Mouse (Mus musculus) hindbrain, embryonic 12.5 days (tissue): Measurements from ENCODE around the gene Herc2. TPM values are rescaled to one million over a fixed set of nuclear protein-coding genes. Genes with fewer than 3 reads are reported as not detected.

ENCODE experiments used
- ATAC-seq: fragments of 200-750 bp; cut with Nextera tagmentation; 2 replicates; pipeline ENCODE4 v1.8.0; 2017; ENCODE audit warnings: moderate TSS enrichment; ENCODE audit not compliant: low FRiP score
- H3K27ac ChIP-seq: fragments of 300-500 bp; sonication (generic); 2 replicates; pipeline ENCODE4 v1.5.1; 2016; ENCODE audit warnings: mild to moderate bottlenecking
- H3K27me3 ChIP-seq: fragments of 300-500 bp; sonication (generic); 2 replicates; pipeline ENCODE4 v1.6.1; 2016; ENCODE audit warnings: mild to moderate bottlenecking
- H3K36me3 ChIP-seq: fragments of 300-500 bp; sonication (generic); 2 replicates; pipeline ENCODE4 v1.6.1; 2016; ENCODE audit warnings: mild to moderate bottlenecking
- H3K4me1 ChIP-seq: fragments of 300-500 bp; sonication (generic); 2 replicates; pipeline ENCODE4 v1.6.1; 2016
- H3K4me2 ChIP-seq: fragments of 300-500 bp; sonication (generic); replicated peaks from 2 replicates; pipeline ENCODE4 v1.6.1; 2016; ENCODE audit warnings: mild to moderate bottlenecking
- H3K4me3 ChIP-seq: fragments of 300-500 bp; sonication (generic); 2 replicates; pipeline ENCODE4 v1.5.1; 2016; ENCODE audit warnings: mild to moderate bottlenecking
- H3K9ac ChIP-seq: fragments of 300-500 bp; sonication (generic); 2 replicates; pipeline ENCODE4 v1.6.1; 2016; ENCODE audit warnings: mild to moderate bottlenecking, moderate library complexity
- H3K9me3 ChIP-seq: fragments of 300-500 bp; sonication (generic); replicated peaks from 2 replicates; pipeline ENCODE4 v1.6.1; 2016; ENCODE audit warnings: mild to moderate bottlenecking
- WGBS: fragments of 180-500 bp; shearing (Covaris S2); methylation state at CpG from one replicate; pipeline ENCODE4 v1.1.7; 2016; 5-methylcytosine and 5-hydroxymethylcytosine counted together
- polyA plus RNA-seq: library from polyadenylated mRNA; unstranded; fragments of >200 nt; fragmentation: Nextera tagmentation; extraction: Ambion mirVana; gene quantifications from 2 replicates; pipeline ENCODE4 v1.2.1, GENCODE M21; 2016

Herc2 gene
- polyA plus RNA-seq, 1 experiment from 2014 or later = 36.8 TPM

- Histone ChIP-seq H3K36me3 (no peaks in the 10 kb centered on the region), H3K9ac (no peak overlapping the region), H3K4me2 (no peak overlapping the region), H3K9me3 (no peaks in the 10 kb centered on the region), H3K4me1 (peaks cover 2% of the 10 kb centered on the region; the same call in 1 of the 2 replicates), H3K27ac (no peak overlapping the region), H3K4me3 (no peak overlapping the region), H3K27me3 (no peaks in the 10 kb centered on the region)
- WGBS = 94% methylated on average over 3 of the region's 3 CpGs
- ATAC-seq = no peak
Measured at GRCm38 (mm10) chr7:56023586-56023985, 26.4 kb upstream of the Herc2 start.

- no peak for ATAC-seq
- H3K9me3 ChIP-seq = no peaks in the 10 kb centered on the region
Measured at GRCm38 (mm10) chr7:56042353-56042752, 7.6 kb upstream of the Herc2 start.

GRCm38 (mm10) chr7:56043577-56044266 is 6.3 kb upstream of the Herc2 start:
- ATAC-seq = no peak
- no peaks in the 10 kb centered on the region for H3K9me3 ChIP-seq
- H3K4me2 ChIP-seq = no peak overlapping the region
- WGBS = 71% methylated on average over 4 of the region's 4 CpGs
- H3K9ac ChIP-seq = no peak overlapping the region
- H3K36me3 ChIP-seq = no peaks in the 10 kb centered on the region
- H3K27me3 ChIP-seq = no peaks in the 10 kb centered on the region
- H3K4me1 ChIP-seq = no peaks in the 10 kb centered on the region
- no peak overlapping the region for H3K27ac ChIP-seq
- H3K4me3 ChIP-seq = no peak overlapping the region

More at GRCm38 (mm10) chr7:56042353-56042752, 7.6 kb upstream of the Herc2 start:
- H3K27me3 ChIP-seq = no peaks in the 10 kb centered on the region
- no peaks in the 10 kb centered on the region for H3K4me1 ChIP-seq
- no peak overlapping the region for H3K4me2 ChIP-seq
- 17% methylated on average over 5 of the region's 5 CpGs for WGBS
- no peak overlapping the region for H3K9ac ChIP-seq
- no peaks in the 10 kb centered on the region for H3K36me3 ChIP-seq
- no peak overlapping the region for H3K27ac ChIP-seq
- H3K4me3 ChIP-seq = no peak overlapping the region

DNA sequence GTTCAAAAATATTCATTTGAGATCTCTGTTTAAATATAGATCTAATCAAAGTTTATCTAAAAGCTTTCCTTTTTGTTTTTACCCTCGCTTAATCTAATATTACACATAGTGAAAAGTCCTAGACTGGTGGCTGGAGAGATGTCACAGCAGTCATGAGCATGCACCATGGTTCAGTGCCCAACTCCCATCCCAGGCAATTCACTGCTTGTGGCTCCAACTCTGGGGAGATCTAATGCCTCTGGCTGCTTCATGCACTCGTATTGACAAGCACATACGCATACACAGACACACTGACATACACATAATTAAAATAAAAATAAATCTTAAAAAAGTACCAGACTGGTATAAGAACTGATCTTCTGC is 5.7 kb upstream of the Herc2 start:
- Histone ChIP-seq H3K4me1 (peaks cover 4% of the 10 kb centered on the region; the same call in 1 of the 2 replicates), H3K27me3 (no peaks in the 10 kb centered on the region), H3K9ac (no peak overlapping the region), H3K9me3 (no peaks in the 10 kb centered on the region), H3K4me2 (no peak overlapping the region), H3K27ac (no peak overlapping the region), H3K4me3 (no peak overlapping the region), H3K36me3 (no peaks in the 10 kb centered on the region)
- 79% methylated on average over 3 of the region's 3 CpGs for WGBS
- no peak for ATAC-seq

DNA sequence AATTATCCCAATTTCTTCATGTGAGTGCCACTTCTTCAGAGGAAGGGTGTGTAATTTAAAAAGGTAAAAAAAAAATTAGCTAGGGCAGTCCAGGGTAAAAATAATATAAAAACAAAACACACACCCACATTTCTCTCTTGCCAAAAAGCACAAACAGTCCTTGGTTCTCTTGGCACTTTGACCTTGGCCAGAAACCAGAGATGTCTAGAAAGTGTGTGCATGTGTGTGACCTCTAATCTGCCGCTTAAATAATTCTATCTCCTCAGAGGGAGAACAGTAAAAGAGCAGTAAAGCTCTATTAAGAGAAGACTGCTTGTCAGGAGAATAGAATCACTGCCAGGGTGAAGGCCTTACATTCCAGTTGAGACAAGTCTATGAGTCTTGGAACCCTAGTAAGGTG is 2.8 kb upstream of the Herc2 start:
- ATAC-seq = no peak
- no peaks in the 10 kb centered on the region for H3K36me3 ChIP-seq
- H3K27ac ChIP-seq = no peak overlapping the region
- H3K27me3 ChIP-seq = no peaks in the 10 kb centered on the region
- peaks cover 15% of the 10 kb centered on the region for H3K4me1 ChIP-seq
- H3K9me3 ChIP-seq = no peaks in the 10 kb centered on the region
- WGBS = 82% methylated on average over 1 of the region's 1 CpGs
- H3K4me2 ChIP-seq = no peak overlapping the region
- H3K9ac ChIP-seq = no peak overlapping the region
- H3K4me3 ChIP-seq = no peak overlapping the region

DNA sequence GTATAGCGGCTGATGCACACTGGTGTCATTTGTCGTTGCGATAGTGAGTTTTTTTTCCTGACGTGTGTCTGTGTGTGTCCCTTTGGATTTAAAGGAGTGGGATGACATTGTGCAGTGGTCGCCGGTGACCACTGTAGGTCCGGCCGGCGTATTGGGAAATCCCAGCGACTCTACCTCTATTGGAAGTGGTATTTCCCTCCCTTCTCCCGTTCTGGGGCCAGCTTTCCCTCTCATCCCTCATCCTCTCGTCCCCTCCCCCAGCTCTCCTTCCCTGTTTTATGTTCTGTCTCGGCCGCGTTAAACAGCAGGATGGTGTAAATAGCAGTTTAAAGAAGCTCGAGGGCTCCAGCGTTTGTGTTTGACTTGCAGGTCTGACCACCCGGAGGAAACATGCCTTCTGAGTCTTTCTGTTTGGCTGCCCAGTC is 503 bp downstream of the Herc2 start:
- peak overlapping the region; percentile 83 for H3K4me3 ChIP-seq
- peak overlapping the region; percentile 85 for H3K9ac ChIP-seq
- H3K9me3 ChIP-seq = no peaks in the 10 kb centered on the region
- H3K27me3 ChIP-seq = no peaks in the 10 kb centered on the region
- peak overlapping the region; percentile 69 for H3K4me2 ChIP-seq
- H3K4me1 ChIP-seq = peaks cover 15% of the 10 kb centered on the region
- peak; percentile 64 for ATAC-seq
- under 1% methylated on average over 18 of the region's 18 CpGs for WGBS
- peak overlapping the region; percentile 89 for H3K27ac ChIP-seq
- no peaks in the 10 kb centered on the region; the same call in 1 of the 2 replicates for H3K36me3 ChIP-seq

- H3K9me3 ChIP-seq = no peaks in the 10 kb centered on the region
- H3K4me2 ChIP-seq = no peak overlapping the region
- H3K27ac ChIP-seq = no peak overlapping the region
- peaks cover 3% of the 10 kb centered on the region; the same call in 1 of the 2 replicates for H3K36me3 ChIP-seq
- H3K4me1 ChIP-seq = peaks cover 15% of the 10 kb centered on the region
- no peaks in the 10 kb centered on the region for H3K27me3 ChIP-seq
- no peak overlapping the region for H3K9ac ChIP-seq
- no peak overlapping the region for H3K4me3 ChIP-seq
- no peak for ATAC-seq
Measured at GRCm38 (mm10) chr7:56052996-56053395, 3.0 kb downstream of the Herc2 start.

DNA sequence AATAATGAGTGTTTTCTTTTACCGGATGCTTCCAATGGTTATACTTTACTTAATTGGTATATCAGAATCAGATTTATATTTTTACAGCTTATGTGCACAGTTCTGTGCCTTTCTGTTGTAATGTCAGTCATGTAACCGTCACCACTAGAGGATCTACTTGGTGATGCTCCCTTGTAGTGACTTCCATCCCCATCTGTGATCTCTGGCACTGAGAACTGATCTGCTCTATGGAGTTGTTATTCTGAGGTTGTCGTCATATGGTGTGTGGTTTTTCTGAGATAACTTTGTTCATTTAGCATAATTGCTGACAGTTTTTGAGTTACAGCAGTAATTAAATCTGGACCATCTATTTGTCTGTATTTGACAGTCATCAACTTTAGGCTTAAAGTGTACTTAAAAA is 5.3 kb downstream of the Herc2 start:
- H3K4me3 ChIP-seq = no peak overlapping the region
- 92% methylated on average over 3 of the region's 3 CpGs for WGBS
- H3K9me3 ChIP-seq = no peaks in the 10 kb centered on the region
- H3K27ac ChIP-seq = no peak overlapping the region
- no peak overlapping the region for H3K9ac ChIP-seq
- no peak for ATAC-seq
- no peak overlapping the region for H3K4me2 ChIP-seq
- H3K36me3 ChIP-seq = peaks cover 7% of the 10 kb centered on the region; the same call in 1 of the 2 replicates
- no peaks in the 10 kb centered on the region for H3K27me3 ChIP-seq
- peaks cover 10% of the 10 kb centered on the region for H3K4me1 ChIP-seq

GRCm38 (mm10) chr7:56064876-56065275 is 14.9 kb downstream of the Herc2 start:
- no peaks in the 10 kb centered on the region for H3K4me1 ChIP-seq
- H3K36me3 ChIP-seq = peaks cover 5% of the 10 kb centered on the region; the same call in 1 of the 2 replicates
- H3K27ac ChIP-seq = no peak overlapping the region
- no peaks in the 10 kb centered on the region for H3K27me3 ChIP-seq
- no peaks in the 10 kb centered on the region for H3K9me3 ChIP-seq
- no peak overlapping the region for H3K9ac ChIP-seq
- no peak for ATAC-seq
- H3K4me2 ChIP-seq = no peak overlapping the region
- H3K4me3 ChIP-seq = no peak overlapping the region
- 94% methylated on average over 1 of the region's 1 CpGs for WGBS

- 91% methylated on average over 2 of the region's 2 CpGs for WGBS
Measured at GRCm38 (mm10) chr7:56066136-56066535, 16.1 kb downstream of the Herc2 start.

GRCm38 (mm10) chr7:56066634-56067033 is 16.6 kb downstream of the Herc2 start:
- no peaks in the 10 kb centered on the region for H3K9me3 ChIP-seq
- no peak overlapping the region for H3K4me3 ChIP-seq
- WGBS = 100% methylated on average over 1 of the region's 1 CpGs
- ATAC-seq = no peak
- peaks cover 5% of the 10 kb centered on the region; the same call in 1 of the 2 replicates for H3K36me3 ChIP-seq
- H3K27ac ChIP-seq = no peak overlapping the region
- no peak overlapping the region for H3K4me2 ChIP-seq
- no peaks in the 10 kb centered on the region for H3K27me3 ChIP-seq
- no peak overlapping the region for H3K9ac ChIP-seq
- H3K4me1 ChIP-seq = no peaks in the 10 kb centered on the region

More at GRCm38 (mm10) chr7:56066136-56066535, 16.1 kb downstream of the Herc2 start:
- Histone ChIP-seq H3K27ac (no peak overlapping the region), H3K4me2 (no peak overlapping the region), H3K27me3 (no peaks in the 10 kb centered on the region), H3K4me3 (no peak overlapping the region), H3K36me3 (peaks cover 5% of the 10 kb centered on the region; the same call in 1 of the 2 replicates), H3K4me1 (no peaks in the 10 kb centered on the region), H3K9ac (no peak overlapping the region), H3K9me3 (no peaks in the 10 kb centered on the region)
- ATAC-seq = no peak

DNA sequence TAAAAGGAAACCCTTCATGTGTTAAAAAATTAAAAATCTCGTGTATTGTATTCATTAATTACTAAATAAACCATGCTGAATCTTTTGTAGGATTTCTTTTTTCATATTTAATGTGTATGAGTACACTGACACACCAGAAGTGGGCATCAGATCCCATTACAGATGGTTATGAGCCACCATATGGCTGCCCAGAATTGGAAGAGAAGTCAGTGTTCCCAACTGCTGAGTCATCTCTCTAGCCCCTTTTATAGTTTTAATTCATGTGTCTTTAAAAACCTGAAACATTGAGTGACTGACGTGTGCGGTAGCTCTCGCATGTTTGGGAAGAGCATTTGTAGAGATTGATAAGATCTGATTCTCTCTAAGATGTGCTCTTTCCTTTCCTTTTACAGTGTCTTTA is 21.7 kb downstream of the Herc2 start:
- no peak overlapping the region for H3K9ac ChIP-seq
- WGBS = 92% methylated on average over 4 of the region's 4 CpGs
- peaks cover 14% of the 10 kb centered on the region; the same call in 1 of the 2 replicates for H3K36me3 ChIP-seq

GRCm38 (mm10) chr7:56083034-56083433 is 33.0 kb downstream of the Herc2 start:
- Histone ChIP-seq H3K27me3 (no peaks in the 10 kb centered on the region), H3K4me3 (no peak overlapping the region), H3K9me3 (no peaks in the 10 kb centered on the region), H3K9ac (no peak overlapping the region), H3K27ac (no peak overlapping the region), H3K4me1 (no peaks in the 10 kb centered on the region), H3K4me2 (no peak overlapping the region), H3K36me3 (peaks cover 19% of the 10 kb centered on the region)
- no peak for ATAC-seq
- 91% methylated on average over 2 of the region's 2 CpGs for WGBS

More for the DNA sequence above, 21.7 kb downstream of the Herc2 start:
- H3K4me3 ChIP-seq = no peak overlapping the region
- no peak for ATAC-seq
- H3K9me3 ChIP-seq = no peaks in the 10 kb centered on the region
- H3K4me2 ChIP-seq = no peak overlapping the region
- no peaks in the 10 kb centered on the region for H3K27me3 ChIP-seq
- no peak overlapping the region for H3K27ac ChIP-seq
- no peaks in the 10 kb centered on the region for H3K4me1 ChIP-seq
